Mouse (Mus musculus) lung, adult 2 months (tissue): ENCODE data around the gene Traip. TPM values are rescaled to one million over a fixed set of nuclear protein-coding genes. Genes with fewer than 3 reads are reported as not detected.
A peak's percentile ranks its signal among the peaks of the same experiment; 100 is the strongest.

Source experiments
- DNase-seq: peaks from one replicate; pipeline ENCODE4 v3.0.0; 2022
- H3K4me1 ChIP-seq: fragments of 200-500 bp; 2 replicates; pipeline ENCODE4 v1.6.1; 2011; ENCODE audit warnings: low read length; ENCODE audit not compliant: control insufficient read depth, insufficient read depth
- H3K4me3 ChIP-seq: fragments of 200-500 bp; replicated peaks from 2 replicates; pipeline ENCODE3; 2011; ENCODE audit warnings: low read depth, mild to moderate bottlenecking, control low read depth, low read length; ENCODE audit errors: extremely low read depth
- CTCF ChIP-seq: fragments of 200-500 bp; IDR thresholded peaks from 2 replicates; pipeline ENCODE4 v1.5.1; 2011; ENCODE audit warnings: mild to moderate bottlenecking, low read length, control low read depth; ENCODE audit not compliant: insufficient read depth
- POLR2A ChIP-seq: fragments of 200-500 bp; IDR thresholded peaks from 2 replicates; pipeline ENCODE4 v1.6.1; 2011; ENCODE audit warnings: low read depth, mild to moderate bottlenecking, control low read depth, low read length, borderline replicate concordance; ENCODE audit errors: extremely low read depth
- WGBS: fragments of 180-500 bp; shearing (Covaris S2); methylation state at CpG from one replicate; pipeline ENCODE4 v1.1.7; 2018; 5-methylcytosine and 5-hydroxymethylcytosine counted together
- polyA plus RNA-seq: library from polyadenylated mRNA; depleted of rRNA; stranded (reverse); fragments of >200 nt; gene quantifications from 2 replicates; pipeline ENCODE4 v1.2.3, GENCODE M21; 2012

The Traip gene
- polyA plus RNA-seq, 1 experiment: 0.93 TPM

DNA sequence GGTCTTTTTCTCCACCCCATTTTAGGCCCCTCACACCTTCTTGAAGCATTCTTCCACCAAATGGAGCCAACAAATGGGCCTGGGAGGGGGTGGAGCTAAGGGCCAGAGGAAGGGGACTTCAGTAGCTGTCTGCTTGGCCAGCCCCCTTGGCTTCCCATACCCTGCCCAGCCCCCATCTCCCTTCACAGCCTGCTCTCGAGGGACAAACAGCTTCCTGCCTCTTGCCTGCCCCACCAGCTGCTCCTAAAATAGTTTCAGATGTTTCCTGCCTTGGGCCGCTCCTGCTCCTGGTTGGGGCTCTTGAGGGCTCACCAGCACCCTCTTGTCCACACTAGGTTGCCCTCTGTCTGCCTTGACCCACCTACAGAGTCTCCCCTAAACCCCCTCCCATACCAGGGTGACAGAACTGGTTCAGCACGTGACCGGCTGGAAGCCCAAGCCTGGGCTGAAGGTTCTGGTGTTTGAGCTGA is 33.5 kb downstream of the Traip start:
- H3K4me3 ChIP-seq: peak overlapping the region; percentile 14
- TF ChIP-seq CTCF: no peak
- TF ChIP-seq POLR2A: peak; percentile 58; the same call in 1 of the 2 replicates
- WGBS: 25% methylated on average over 4 of the region's 4 CpGs
- peaks cover 30% of the 10 kb centered on the region for H3K4me1 ChIP-seq
- DNase-seq: no peak

DNA sequence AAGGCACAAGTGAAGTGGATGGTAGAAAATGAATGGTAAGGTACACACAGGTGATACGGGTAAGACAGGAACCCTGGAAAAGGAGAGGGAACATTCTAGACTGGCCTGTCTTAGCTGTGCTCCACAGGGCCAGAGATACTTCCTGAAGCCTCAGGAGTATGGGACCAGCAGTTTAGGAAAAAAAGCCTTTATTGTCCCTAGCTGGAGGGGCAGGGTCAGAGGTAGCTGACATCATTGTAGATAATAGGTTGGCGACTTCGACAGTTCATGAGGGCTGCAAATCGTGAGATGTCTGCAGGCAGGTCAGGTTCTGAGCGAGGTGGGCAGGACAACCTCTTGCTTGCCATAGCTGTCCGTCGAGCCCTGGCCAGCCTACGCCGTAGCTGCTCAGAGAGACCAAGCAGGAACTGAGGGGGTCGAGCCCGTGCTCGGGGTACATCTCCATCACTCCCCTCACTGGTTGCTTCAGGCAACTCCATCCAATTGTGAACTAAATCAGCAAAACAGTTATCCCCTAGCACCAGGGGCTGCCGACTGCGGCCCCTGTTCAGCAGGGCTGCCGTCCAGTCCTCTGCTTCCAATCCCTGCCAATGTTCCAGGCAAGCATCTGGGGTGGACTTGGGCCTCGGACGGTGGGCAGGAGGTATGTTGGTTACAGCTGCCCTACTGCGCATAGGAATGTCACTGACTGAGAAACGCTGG is 34.3 kb downstream of the Traip start:
- Histone ChIP-seq H3K4me3 (peak overlapping the region; percentile 33), H3K4me1 (peaks cover 30% of the 10 kb centered on the region)
- 40% methylated on average over 19 of the region's 19 CpGs for WGBS
- no peak for DNase-seq
- TF ChIP-seq CTCF: no peak

DNA sequence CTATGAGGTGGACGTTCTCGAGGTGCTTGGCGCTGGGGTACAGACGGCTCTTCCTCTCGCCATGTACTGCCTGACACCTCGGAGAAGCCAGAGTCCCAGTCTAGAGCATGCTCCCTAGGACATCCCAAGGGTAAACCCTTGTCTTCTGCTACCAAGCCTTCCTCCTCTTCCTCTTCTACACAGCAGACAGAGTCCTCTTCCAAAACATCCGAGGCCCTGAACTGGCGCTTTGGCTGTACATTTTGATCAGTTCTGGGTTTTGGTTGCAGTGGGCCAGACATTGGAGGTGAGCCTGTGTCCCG is 34.8 kb downstream of the Traip start:
- TF ChIP-seq POLR2A (no peak), CTCF (no peak)
- WGBS: 29% methylated on average over 9 of the region's 9 CpGs
- peaks cover 30% of the 10 kb centered on the region for H3K4me1 ChIP-seq
- H3K4me3 ChIP-seq: peak overlapping the region; percentile 85
- no peak for DNase-seq

DNA sequence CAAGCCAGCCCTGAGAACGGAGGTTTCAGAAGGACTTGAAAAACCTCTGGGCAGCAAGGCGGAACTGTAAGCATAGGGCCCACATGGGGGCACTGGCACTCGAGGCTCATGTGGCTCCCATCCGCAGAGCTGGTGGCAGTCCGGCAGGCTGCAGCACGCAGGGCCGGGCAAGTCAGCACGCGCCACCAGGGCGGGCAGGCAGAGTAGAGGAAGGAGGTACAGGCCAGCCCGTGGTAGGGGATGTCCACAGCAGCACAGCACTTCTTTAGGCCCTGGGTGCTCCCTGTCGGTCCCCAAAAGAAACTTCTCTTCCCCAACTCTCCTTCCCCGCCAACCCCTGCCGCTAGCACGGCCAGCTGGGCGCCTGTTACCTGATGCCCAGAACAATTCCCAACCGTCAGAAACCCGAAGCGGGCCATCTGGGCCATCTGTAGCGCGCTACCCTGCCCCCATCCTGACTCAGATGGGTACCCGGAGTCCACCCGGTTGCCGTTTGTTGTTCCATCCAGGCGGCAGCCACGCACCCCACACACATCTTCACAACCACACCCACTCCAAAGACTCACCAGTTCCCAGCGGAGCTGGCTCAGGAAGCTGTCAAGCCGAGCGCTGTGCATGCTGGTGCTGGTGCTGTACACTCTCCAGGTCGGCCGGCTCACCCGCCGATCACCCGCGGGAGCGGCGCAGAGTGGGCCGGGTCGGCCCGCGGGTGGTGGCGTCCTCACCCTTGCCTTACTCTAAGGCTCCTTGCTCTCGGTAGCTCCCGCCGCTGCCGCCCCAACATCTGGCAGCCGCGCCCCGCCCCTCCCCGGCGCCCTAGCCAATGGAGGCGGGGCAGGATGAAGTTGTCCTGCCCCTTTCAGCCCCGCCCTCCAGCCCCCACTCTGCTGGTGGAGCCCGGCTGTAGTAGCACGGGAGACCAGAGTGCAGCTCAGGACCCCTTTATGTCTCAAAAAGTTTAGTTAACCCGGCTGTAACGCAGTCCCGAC is 35.5 kb downstream of the Traip start, which contains the start of gene Inka1:
Gene Inka1 (minus strand): TSS at position 749 of the 989 bp plus-strand sequence.
- under 1% methylated on average over 58 of the region's 58 CpGs for WGBS
- peak; percentile 87 for DNase-seq
- Histone ChIP-seq H3K4me1 (peaks cover 30% of the 10 kb centered on the region), H3K4me3 (peak within 1 kb of the TSS; percentile 85)
- TF ChIP-seq CTCF: no peak
- peak; percentile 41; the same call in 1 of the 2 replicates for TF ChIP-seq POLR2A

DNA sequence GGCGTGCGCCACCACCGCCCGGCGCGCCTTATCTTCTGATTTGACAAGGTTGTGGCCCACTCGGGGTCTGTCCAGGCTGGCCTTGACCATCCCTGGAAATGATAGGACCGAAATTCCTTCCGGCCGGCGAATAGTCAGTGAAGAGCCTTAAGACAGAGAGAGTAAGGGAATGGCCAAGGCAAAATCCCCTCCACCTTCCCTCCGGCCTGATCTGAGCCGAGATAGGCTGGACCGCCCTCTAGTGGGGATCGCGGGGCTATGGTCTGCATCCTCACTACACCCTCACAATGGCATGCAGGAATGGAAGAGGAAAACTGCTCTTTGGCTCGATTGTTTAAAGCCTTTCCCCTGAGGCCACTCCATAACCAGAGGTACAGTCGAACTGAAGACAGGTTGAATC is 36.4 kb downstream of the Traip start:
- H3K4me1 ChIP-seq: peaks cover 26% of the 10 kb centered on the region
- peak overlapping the region; percentile 45 for H3K4me3 ChIP-seq
- 2% methylated on average over 18 of the region's 18 CpGs for WGBS
- DNase-seq: peak; percentile 81
- TF ChIP-seq CTCF: peak; percentile 94
- no peak for TF ChIP-seq POLR2A

DNA sequence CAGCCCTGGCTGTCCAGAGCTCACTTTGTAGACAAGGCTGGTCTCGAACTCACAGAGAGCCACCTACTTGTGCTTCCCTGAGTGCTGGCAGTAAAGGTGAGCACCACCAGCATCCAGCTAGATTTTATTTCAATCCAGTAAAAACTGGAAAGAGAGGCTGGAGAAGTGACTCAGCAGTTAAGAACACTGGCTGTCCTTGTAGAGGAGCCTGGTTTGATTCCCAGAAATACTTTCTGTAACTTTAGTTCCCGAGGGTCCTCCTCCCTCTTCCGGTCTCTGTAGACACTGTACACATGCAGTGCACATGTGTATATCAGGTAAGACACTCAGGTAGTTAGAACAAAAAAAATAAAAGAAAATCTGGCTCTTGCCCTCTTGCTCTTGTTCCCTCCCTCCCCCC is 38.0 kb downstream of the Traip start:
- DNase-seq: no peak
- 59% methylated on average over 3 of the region's 3 CpGs for whole genome bisulfite sequencing
- Histone ChIP-seq H3K4me1 (peaks cover 13% of the 10 kb centered on the region), H3K4me3 (no peak overlapping the region)
- TF ChIP-seq POLR2A (no peak), CTCF (no peak)

DNA sequence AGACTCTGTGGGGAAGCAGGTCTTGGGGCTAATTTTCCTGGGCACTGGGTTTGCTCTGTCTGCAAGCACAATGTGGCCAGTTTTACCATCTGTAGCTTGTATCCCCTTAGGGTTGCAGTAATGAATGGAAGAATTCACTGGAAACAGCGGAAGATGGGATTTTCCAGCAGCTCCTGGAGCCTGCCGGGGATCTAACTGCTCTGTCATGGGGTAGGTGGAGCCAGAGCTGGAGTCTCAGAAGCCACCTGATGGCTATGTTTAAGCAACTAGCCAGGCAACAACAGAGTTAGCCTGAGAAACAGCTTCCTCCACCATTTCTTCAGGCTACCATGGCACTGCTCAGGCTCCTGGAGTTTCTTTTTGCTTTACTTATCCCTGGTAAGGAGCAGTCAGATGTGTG is 42.3 kb downstream of the Traip start, which contains the start of gene Cdhr4:
Gene Cdhr4 (plus strand): TSS at position 301 of the 400 bp plus-strand sequence.
- Histone ChIP-seq H3K4me3 (no peak within 1 kb of the TSS), H3K4me1 (no peaks in the 10 kb centered on the region)
- TF ChIP-seq POLR2A (no peak), CTCF (no peak)
- DNase-seq: no peak
- 79% methylated on average over 2 of the region's 2 CpGs for WGBS

DNA sequence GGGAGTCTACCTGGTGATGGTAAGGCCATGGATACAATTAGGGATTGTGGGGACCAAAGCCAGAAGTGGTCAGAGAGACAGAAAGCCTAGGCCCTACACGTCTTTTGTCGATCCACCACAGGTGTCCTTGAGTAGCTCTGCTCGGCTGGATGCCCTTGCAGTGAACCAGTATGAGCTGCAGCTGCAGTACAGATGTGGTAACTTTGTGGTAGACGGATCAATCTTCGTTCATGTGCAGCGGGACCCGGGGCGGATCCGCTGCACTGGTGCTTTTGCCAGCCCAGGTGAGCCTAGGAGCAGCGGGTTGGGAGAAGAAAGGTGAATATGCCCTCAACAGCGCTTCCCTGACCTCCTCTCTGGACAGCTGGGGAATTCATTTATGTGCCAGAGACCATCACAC is 43.1 kb downstream of the Traip start:
- no peak for DNase-seq
- WGBS: 90% methylated on average over 11 of the region's 11 CpGs
- TF ChIP-seq POLR2A (no peak), CTCF (no peak)
- no peaks in the 10 kb centered on the region for H3K4me1 ChIP-seq
- H3K4me3 ChIP-seq: no peak overlapping the region

DNA sequence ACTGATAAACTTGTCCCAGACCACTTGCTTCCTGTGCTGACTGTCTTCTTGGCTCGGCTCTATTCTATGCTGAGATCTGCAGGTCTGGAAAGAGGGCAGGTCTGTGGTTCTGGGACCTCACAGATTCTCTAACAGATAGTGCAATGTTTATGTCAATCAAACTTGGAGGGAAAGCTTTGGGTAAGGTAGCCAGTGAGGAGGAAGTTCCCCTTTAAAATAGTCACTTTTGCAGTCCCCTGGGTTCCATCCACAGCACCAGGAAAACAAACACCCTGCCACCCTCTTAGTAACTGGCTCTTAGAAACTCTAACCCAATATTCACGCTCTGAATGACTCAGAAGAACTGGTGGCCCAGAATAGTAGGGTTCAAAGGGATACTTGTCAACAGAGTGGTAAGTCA is 44.5 kb downstream of the Traip start:
- TF ChIP-seq POLR2A: no peak
- TF ChIP-seq CTCF: no peak
- no peak for DNase-seq
- H3K4me3 ChIP-seq: no peak overlapping the region
- WGBS: 25% methylated on average over 2 of the region's 2 CpGs
- no peaks in the 10 kb centered on the region for H3K4me1 ChIP-seq
